Mouse (Mus musculus) embryonic facial prominence, embryonic 12.5 days (tissue): ENCODE data around the gene Phb2. TPM values are rescaled to one million over a fixed set of nuclear protein-coding genes. Genes with fewer than 3 reads are reported as not detected.

Source experiments
- ATAC-seq: fragments of 200-750 bp; cut with Nextera tagmentation; 2 replicates; pipeline ENCODE4 v1.8.0; 2017; ENCODE audit not compliant: insufficient number of reproducible peaks, insufficient read depth, low FRiP score, low TSS enrichment
- H3K27ac ChIP-seq: fragments of 300-500 bp; sonication (generic); 2 replicates; pipeline ENCODE4 v1.5.1; 2016; ENCODE audit warnings: mild to moderate bottlenecking
- H3K27me3 ChIP-seq: fragments of 300-500 bp; sonication (generic); 2 replicates; pipeline ENCODE4 v1.6.1; 2016; ENCODE audit warnings: mild to moderate bottlenecking, moderate library complexity
- H3K36me3 ChIP-seq: fragments of 300-500 bp; sonication (generic); 2 replicates; pipeline ENCODE4 v1.6.1; 2016; ENCODE audit warnings: mild to moderate bottlenecking
- H3K4me1 ChIP-seq: fragments of 300-500 bp; sonication (generic); 2 replicates; pipeline ENCODE4 v1.6.1; 2016
- H3K4me2 ChIP-seq: fragments of 300-500 bp; sonication (generic); replicated peaks from 2 replicates; pipeline ENCODE4 v1.6.1; 2016; ENCODE audit warnings: mild to moderate bottlenecking, moderate library complexity
- H3K4me3 ChIP-seq: fragments of 300-500 bp; sonication (generic); 2 replicates; pipeline ENCODE4 v1.5.1; 2016; ENCODE audit warnings: mild to moderate bottlenecking
- H3K9ac ChIP-seq: fragments of 300-500 bp; sonication (generic); 2 replicates; pipeline ENCODE4 v1.6.1; 2016; ENCODE audit warnings: mild to moderate bottlenecking, moderate library complexity
- H3K9me3 ChIP-seq: fragments of 300-500 bp; sonication (generic); 2 replicates; pipeline ENCODE4 v1.6.1; 2016; ENCODE audit warnings: mild to moderate bottlenecking, moderate library complexity
- WGBS: fragments of 180-500 bp; shearing (Covaris S2); methylation state at CpG from one replicate; pipeline ENCODE4 v1.1.7; 2016; 5-methylcytosine and 5-hydroxymethylcytosine counted together
- polyA plus RNA-seq: library from polyadenylated mRNA; unstranded; fragments of >200 nt; fragmentation: Nextera tagmentation; extraction: Ambion mirVana; gene quantifications from 2 replicates; pipeline ENCODE4 v1.2.1, GENCODE M21; 2016

Gene Phb2
- polyA plus RNA-seq, 1 experiment from 2014 or later, result 370 TPM

- no peaks in the 10 kb centered on the region for H3K9me3 ChIP-seq
- ATAC-seq, result no peak
- 67% methylated on average over 15 of the region's 15 CpGs for WGBS
- H3K4me1 ChIP-seq, result peaks cover 17% of the 10 kb centered on the region; the same call in 1 of the 2 replicates
- H3K27ac ChIP-seq, result no peak overlapping the region
- H3K4me3 ChIP-seq, result no peak overlapping the region
- H3K9ac ChIP-seq, result no peak overlapping the region
- no peak overlapping the region for H3K4me2 ChIP-seq
- no peaks in the 10 kb centered on the region for H3K27me3 ChIP-seq
- H3K36me3 ChIP-seq, result peaks cover 10% of the 10 kb centered on the region
These were observed 17.8 kb upstream of the Phb2 start for GRCm38 (mm10) chr6:124694166-124694955.

GRCm38 (mm10) chr6:124696441-124697150 is 15.5 kb upstream of the Phb2 start:
- WGBS, result 91% methylated on average over 7 of the region's 7 CpGs
- Histone ChIP-seq H3K4me2 (no peak overlapping the region), H3K4me3 (no peak overlapping the region), H3K27ac (no peak overlapping the region), H3K36me3 (peaks cover 21% of the 10 kb centered on the region), H3K9me3 (no peaks in the 10 kb centered on the region), H3K9ac (no peak overlapping the region), H3K27me3 (no peaks in the 10 kb centered on the region), H3K4me1 (peaks cover 17% of the 10 kb centered on the region; the same call in 1 of the 2 replicates)
- ATAC-seq, result no peak

DNA sequence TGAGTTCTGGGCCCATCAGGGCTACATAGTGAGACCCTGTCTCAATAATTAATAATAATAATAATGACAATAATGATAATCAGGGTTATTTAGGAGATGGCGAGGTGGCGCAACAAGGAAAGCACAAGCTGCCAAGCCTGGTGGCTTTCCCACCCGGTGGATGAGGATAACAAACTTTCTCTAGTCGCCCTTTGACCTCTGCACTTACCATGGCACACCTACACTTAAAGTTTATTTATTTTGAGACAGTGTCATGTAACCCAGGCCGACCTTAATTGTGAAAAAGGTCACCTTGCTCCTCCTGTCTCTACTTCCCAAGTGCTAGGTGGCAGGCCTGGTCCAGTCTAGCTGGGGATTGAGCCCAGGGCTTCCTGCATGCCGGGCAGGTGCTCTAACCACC is 13.4 kb upstream of the Phb2 start:
- Histone ChIP-seq H3K27ac (no peak overlapping the region), H3K4me2 (no peak overlapping the region), H3K27me3 (no peaks in the 10 kb centered on the region), H3K9ac (no peak overlapping the region), H3K9me3 (no peaks in the 10 kb centered on the region), H3K4me1 (peaks cover 11% of the 10 kb centered on the region; the same call in 1 of the 2 replicates), H3K36me3 (peaks cover 42% of the 10 kb centered on the region), H3K4me3 (no peak overlapping the region)
- 84% methylated on average over 6 of the region's 6 CpGs for WGBS
- no peak for ATAC-seq

DNA sequence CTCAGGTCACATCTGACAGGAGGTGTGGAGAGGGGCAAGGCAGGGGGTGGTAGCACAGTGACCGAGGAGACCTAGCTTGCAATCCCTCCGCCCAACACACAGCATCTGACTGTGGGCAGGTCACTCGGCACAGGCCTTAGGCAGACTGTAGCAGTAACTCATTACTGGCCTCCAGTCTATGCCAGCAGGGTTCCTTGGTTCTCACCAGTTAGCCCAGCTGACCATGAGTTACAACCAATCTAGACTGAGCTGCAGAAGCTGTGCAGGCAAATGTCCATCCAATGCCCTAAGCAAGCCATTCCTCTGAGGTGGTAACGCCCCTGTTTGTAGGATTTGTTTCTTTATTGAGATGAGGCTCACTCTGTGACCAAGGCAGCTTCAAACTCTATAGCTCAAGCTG is 12.8 kb upstream of the Phb2 start:
- Histone ChIP-seq H3K27me3 (no peaks in the 10 kb centered on the region), H3K27ac (no peak overlapping the region), H3K9ac (no peak overlapping the region), H3K4me2 (no peak overlapping the region), H3K36me3 (peaks cover 49% of the 10 kb centered on the region), H3K9me3 (no peaks in the 10 kb centered on the region), H3K4me1 (peaks cover 4% of the 10 kb centered on the region; the same call in 1 of the 2 replicates), H3K4me3 (no peak overlapping the region)
- 84% methylated on average over 4 of the region's 4 CpGs for WGBS
- ATAC-seq, result no peak

DNA sequence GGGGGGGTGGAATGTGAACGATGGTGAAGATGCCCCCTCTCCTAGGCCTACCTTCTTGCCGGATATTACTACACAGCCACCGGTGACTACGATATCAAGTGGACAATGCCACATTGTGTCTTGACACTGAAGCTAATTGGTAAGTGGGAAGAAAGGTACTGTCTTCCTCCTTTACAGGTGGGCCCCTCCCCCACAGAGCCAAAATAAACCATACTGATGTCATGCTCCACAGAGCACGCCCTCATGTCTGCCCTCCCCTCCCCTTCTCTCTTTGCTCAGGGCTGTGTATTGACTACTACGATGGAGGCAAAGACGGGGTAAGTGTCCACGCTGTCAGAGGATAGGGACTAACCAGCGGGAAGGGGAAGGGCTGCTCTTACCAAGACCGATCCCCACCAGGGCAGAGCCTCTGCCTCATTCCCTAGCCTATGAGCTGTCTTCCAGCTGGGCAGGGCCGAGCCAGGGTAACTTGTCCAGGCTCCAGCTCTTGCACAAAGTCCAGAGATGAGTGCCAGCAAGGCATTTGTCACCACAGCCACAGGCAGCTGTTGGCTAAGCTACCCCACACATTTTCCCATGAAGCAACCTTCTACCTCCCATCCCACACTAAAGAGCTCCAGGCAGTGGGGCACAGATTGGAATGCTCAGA is 12.1 kb upstream of the Phb2 start:
- H3K27me3 ChIP-seq, result no peaks in the 10 kb centered on the region
- H3K4me2 ChIP-seq, result no peak overlapping the region
- no peaks in the 10 kb centered on the region for H3K9me3 ChIP-seq
- H3K27ac ChIP-seq, result no peak overlapping the region
- no peak for ATAC-seq
- WGBS, result 80% methylated on average over 11 of the region's 11 CpGs
- H3K4me3 ChIP-seq, result no peak overlapping the region
- H3K4me1 ChIP-seq, result no peaks in the 10 kb centered on the region
- no peak overlapping the region for H3K9ac ChIP-seq
- peaks cover 56% of the 10 kb centered on the region for H3K36me3 ChIP-seq

- H3K4me2 ChIP-seq, result no peak overlapping the region
- H3K27ac ChIP-seq, result no peak overlapping the region
- no peaks in the 10 kb centered on the region for H3K4me1 ChIP-seq
- peaks cover 66% of the 10 kb centered on the region for H3K36me3 ChIP-seq
- no peak overlapping the region for H3K4me3 ChIP-seq
- no peaks in the 10 kb centered on the region for H3K9me3 ChIP-seq
- no peaks in the 10 kb centered on the region for H3K27me3 ChIP-seq
- 81% methylated on average over 8 of the region's 8 CpGs for WGBS
- no peak for ATAC-seq
- no peak overlapping the region for H3K9ac ChIP-seq
These were observed 10.8 kb upstream of the Phb2 start for GRCm38 (mm10) chr6:124701338-124701737.

DNA sequence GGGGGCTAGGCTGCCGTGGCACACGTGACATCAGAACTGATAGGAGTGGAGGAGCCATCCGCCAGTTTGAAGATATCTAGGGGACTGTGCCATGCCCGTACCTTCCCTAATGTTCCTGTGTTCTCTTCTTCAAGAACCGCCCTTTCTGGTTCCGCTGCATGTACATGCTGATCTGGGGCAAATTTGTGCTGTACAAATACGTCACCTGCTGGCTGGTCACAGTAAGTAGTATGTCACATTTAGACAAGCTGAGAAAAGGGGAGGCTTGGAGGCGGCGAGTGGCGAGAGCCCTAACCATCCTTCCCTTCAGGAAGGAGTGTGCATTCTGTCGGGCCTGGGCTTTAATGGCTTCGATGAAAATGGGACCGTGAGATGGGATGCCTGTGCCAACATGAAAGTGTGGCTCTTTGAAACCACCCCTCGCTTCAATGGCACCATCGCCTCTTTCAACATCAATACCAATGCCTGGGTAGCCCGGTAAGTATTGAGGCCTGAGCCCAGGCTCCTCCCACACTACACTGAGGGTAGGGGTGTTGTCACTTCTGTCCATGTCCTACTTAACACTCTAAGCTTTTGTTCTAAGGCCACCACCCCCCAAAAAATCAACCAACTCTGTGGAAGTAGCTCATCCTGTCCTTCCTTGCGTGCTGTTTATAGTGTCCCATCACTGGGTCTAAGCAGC is 9.9 kb upstream of the Phb2 start:
- H3K9me3 ChIP-seq, result no peaks in the 10 kb centered on the region
- H3K27me3 ChIP-seq, result no peaks in the 10 kb centered on the region
- H3K27ac ChIP-seq, result no peak overlapping the region
- no peak overlapping the region for H3K4me2 ChIP-seq
- H3K4me1 ChIP-seq, result no peaks in the 10 kb centered on the region
- peaks cover 71% of the 10 kb centered on the region for H3K36me3 ChIP-seq
- ATAC-seq, result 0 out of 2 replicates have a peak, but pooled peaks have one; percentile 25
- WGBS, result 91% methylated on average over 17 of the region's 17 CpGs
- H3K9ac ChIP-seq, result no peak overlapping the region
- H3K4me3 ChIP-seq, result no peak overlapping the region

DNA sequence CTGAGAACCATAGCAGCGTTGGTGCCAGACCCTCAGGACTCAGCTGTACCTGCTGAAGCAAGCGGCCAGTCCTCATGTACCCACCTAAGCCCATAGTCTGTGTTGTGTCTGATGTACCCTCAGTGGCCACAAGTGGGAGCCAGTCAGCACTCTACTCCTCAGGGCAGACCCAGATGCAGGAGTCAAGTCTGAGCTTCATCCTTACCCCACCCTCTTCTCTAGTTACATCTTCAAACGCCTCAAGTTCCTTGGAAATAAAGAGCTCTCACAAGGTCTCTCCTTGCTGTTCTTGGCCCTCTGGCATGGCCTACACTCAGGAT is 9.4 kb upstream of the Phb2 start:
- no peak overlapping the region for H3K4me3 ChIP-seq
- ATAC-seq, result peak; percentile 43; the same call in 1 of the 2 replicates
- H3K36me3 ChIP-seq, result peaks cover 76% of the 10 kb centered on the region
- no peak overlapping the region for H3K27ac ChIP-seq
- no peaks in the 10 kb centered on the region for H3K9me3 ChIP-seq
- H3K9ac ChIP-seq, result no peak overlapping the region
- H3K4me1 ChIP-seq, result no peaks in the 10 kb centered on the region
- no peak overlapping the region for H3K4me2 ChIP-seq
- 49% methylated on average over 3 of the region's 3 CpGs for WGBS
- no peaks in the 10 kb centered on the region for H3K27me3 ChIP-seq

DNA sequence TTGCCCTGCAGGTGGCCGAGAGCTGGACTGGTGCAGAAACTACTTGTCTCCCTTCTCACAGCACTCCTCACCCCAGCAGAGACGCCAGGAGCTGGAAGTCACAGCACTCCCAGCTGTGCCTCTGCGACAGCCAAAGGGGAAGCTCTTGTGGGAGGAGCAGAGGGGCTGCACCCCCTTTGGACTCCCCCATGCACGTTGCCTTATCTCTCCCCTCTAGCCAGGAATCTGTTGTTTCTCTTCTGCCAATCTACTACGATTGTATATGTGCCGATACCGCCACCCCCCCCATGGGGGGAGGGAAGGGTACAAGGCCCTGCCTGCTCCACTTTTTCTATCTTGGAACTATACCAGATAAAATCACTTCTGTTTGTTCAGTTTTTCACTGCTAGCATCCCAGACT is 8.3 kb upstream of the Phb2 start:
- WGBS, result 77% methylated on average over 7 of the region's 7 CpGs
- no peak overlapping the region for H3K4me3 ChIP-seq
- ATAC-seq, result no peak

DNA sequence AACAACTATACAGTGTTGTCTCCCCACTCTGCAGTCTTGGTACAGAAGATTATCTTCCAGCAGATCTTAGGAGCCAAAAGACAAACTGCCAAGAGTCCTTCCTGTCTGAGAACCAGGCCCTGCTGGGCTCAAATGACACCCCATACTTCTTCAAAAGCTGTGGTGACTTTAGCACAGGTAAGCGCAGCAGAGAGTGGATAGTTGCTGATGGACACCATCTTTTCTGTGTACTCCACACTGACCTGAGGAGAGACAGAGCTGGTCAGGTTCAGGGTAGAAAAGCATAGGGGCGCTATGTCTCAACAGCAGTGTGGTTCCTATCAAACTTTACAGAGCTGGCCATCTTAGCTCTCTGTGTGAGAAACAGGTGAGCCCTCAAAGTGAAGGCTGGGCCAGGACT is 7.7 kb upstream of the Phb2 start:
- H3K9ac ChIP-seq, result no peak overlapping the region
- H3K4me2 ChIP-seq, result no peak overlapping the region
- no peaks in the 10 kb centered on the region for H3K9me3 ChIP-seq
- H3K27me3 ChIP-seq, result no peaks in the 10 kb centered on the region
- no peak overlapping the region for H3K27ac ChIP-seq
- H3K4me3 ChIP-seq, result no peak overlapping the region
- peaks cover 75% of the 10 kb centered on the region for H3K36me3 ChIP-seq
- WGBS, result 92% methylated on average over 2 of the region's 2 CpGs
- ATAC-seq, result no peak
- no peaks in the 10 kb centered on the region for H3K4me1 ChIP-seq

More for the DNA sequence above, 8.3 kb upstream of the Phb2 start:
- H3K36me3 ChIP-seq, result peaks cover 79% of the 10 kb centered on the region
- no peaks in the 10 kb centered on the region for H3K9me3 ChIP-seq
- no peak overlapping the region for H3K27ac ChIP-seq
- H3K9ac ChIP-seq, result no peak overlapping the region
- H3K27me3 ChIP-seq, result no peaks in the 10 kb centered on the region
- no peaks in the 10 kb centered on the region for H3K4me1 ChIP-seq
- H3K4me2 ChIP-seq, result no peak overlapping the region

GRCm38 (mm10) chr6:124706061-124706627 is 6.0 kb upstream of the Phb2 start:
- Histone ChIP-seq H3K27me3 (no peaks in the 10 kb centered on the region), H3K9me3 (no peaks in the 10 kb centered on the region), H3K4me3 (no peak overlapping the region), H3K4me1 (peaks cover 8% of the 10 kb centered on the region), H3K4me2 (no peak overlapping the region), H3K9ac (no peak overlapping the region), H3K27ac (no peak overlapping the region), H3K36me3 (peaks cover 69% of the 10 kb centered on the region)
- ATAC-seq, result no peak
- 90% methylated on average over 5 of the region's 5 CpGs for WGBS
